8 mouse cellular contexts compared by ENCODE assay signal in the genomic region with DNA sequence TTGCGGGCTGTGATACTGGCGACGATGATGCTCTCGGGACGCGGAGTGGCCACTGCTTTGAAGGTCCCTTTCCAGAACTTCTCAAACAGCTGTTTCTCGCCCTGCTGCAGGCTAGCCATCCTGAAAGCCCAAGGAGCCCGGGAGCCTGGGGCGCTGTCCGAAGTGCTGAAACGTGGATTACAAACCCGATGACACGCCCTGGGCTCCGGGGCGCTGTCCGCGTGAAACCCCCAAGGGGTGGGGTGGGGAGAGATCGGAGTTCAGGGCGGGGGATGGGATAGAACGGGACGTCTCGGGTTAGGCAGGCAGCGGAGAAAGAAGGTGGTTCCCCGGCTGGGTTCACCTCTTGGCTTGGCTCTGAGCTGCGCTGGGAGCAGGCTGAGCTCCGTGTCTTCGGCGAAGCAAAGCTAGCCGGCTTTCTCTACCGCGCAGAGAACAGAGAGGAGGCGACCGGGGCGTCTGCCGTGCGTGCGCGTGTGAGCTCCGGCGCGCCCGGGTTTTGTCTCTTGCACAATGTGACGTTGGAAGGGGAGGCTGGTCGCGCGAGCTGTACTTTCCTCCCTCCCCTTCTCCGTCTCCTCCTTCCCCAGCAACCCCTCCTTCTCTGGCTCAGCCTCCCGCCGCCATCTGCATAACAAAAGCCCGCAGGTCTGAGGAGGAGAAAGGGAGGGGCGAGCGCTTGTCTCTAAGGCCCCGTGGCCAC. TPM values are rescaled to one million over a fixed set of nuclear protein-coding genes. Genes with fewer than 3 reads are reported as not detected.
DNase-seq lines count a peak whose midpoint lies in the region; ATAC-seq and TF ChIP-seq lines count a peak whose summit lies in the region.

A gene (minus strand): TSS at position 472 of the 703 bp plus-strand sequence.

- no peak for TF ChIP-seq POLR2A in kidney, adult 2 months (IDR thresholded peaks at IDR 0.05; ENCODE audit: low read depth, low read length)

- no peaks in the 10 kb centered on the region for H3K36me3 ChIP-seq in kidney, adult 2 months (ENCODE audit: control insufficient read depth, insufficient read depth, low read length)
- H3K36me3 ChIP-seq in midbrain, embryonic 13.5 days = no peaks in the 10 kb centered on the region
- no peaks in the 10 kb centered on the region for H3K36me3 ChIP-seq in stomach, embryonic 15.5 days

- H3K9ac ChIP-seq in midbrain, embryonic 13.5 days (replicated peaks) = peak within 1 kb of the TSS; percentile 86
- no peak within 1 kb of the TSS for H3K9ac ChIP-seq in stomach, embryonic 15.5 days

- no peak within 1 kb of the TSS for H3K27ac ChIP-seq in kidney, adult 2 months (ENCODE audit: insufficient read depth, low read depth, low read length)
- H3K27ac ChIP-seq in midbrain, embryonic 13.5 days = peak within 1 kb of the TSS; percentile 95
- H3K27ac ChIP-seq in stomach, embryonic 15.5 days = no peak within 1 kb of the TSS

- ATAC-seq in midbrain, embryonic 13.5 days = peak; percentile 89
- peak; percentile 7; the same call in 1 of the 2 replicates for ATAC-seq in stomach, embryonic 15.5 days (ENCODE audit: insufficient read depth, low FRiP score, low read depth)

- peak within 1 kb of the TSS; percentile 86 for H3K4me2 ChIP-seq in midbrain, embryonic 13.5 days (replicated peaks)
- peak within 1 kb of the TSS; percentile 45 for H3K4me2 ChIP-seq in stomach, embryonic 15.5 days

- TF ChIP-seq CTCF in kidney, adult 2 months (conservative IDR thresholded peaks at IDR 0.05; ENCODE audit: insufficient read depth, insufficient read length, low read depth, low read length) = no peak

- 1% methylated on average over 52 of the region's 53 CpGs for WGBS in kidney, adult 2 months
- under 1% methylated on average over 52 of the region's 53 CpGs for whole genome bisulfite sequencing in midbrain, embryonic 13.5 days
- under 1% methylated on average over 53 of the region's 53 CpGs for WGBS in stomach, embryonic 15.5 days

- peak; percentile 85 for DNase-seq in adrenal gland, postnatal 10 days
- DNase-seq in cerebellum, postnatal 36 days = peak; percentile 89 to 91
- peak; percentile 86 to 90 for DNase-seq in frontal cortex, postnatal 36 days (ENCODE audit: low spot score in 2 of 2)
- DNase-seq in kidney, adult 2 months = peak; percentile 43
- DNase-seq in left cerebral cortex, postnatal 25 days (ENCODE audit: low spot score in 2 of 2) = peak; percentile 86 to 95
- DNase-seq in spleen, postnatal 14 days (ENCODE audit: low spot score in 2 of 2) = no peak

- intact Hi-C loops in left cerebral cortex, postnatal 25 days (cut with DNase I) = loop anchor here (2.0 to 5.0 kb wide), 6 partner anchors 69 to 469 kb away; no protein-coding TSS in a partner anchor

- no peaks in the 10 kb centered on the region for H3K9me3 ChIP-seq in midbrain, embryonic 13.5 days
- H3K9me3 ChIP-seq in stomach, embryonic 15.5 days = no peaks in the 10 kb centered on the region

- no peak within 1 kb of the TSS for H3K4me3 ChIP-seq in kidney, adult 2 months (ENCODE audit: insufficient read depth, low read depth, low read length)
- peak within 1 kb of the TSS; percentile 79 for H3K4me3 ChIP-seq in midbrain, embryonic 13.5 days (replicated peaks)
- H3K4me3 ChIP-seq in stomach, embryonic 15.5 days (replicated peaks) = peak within 1 kb of the TSS; percentile 28

- H3K4me1 ChIP-seq in kidney, adult 2 months (ENCODE audit: control insufficient read depth, insufficient read depth, low read length) = no peaks in the 10 kb centered on the region
- peaks cover 62% of the 10 kb centered on the region for H3K4me1 ChIP-seq in midbrain, embryonic 13.5 days (replicated peaks)
- no peaks in the 10 kb centered on the region; the same call in 1 of the 2 replicates for H3K4me1 ChIP-seq in stomach, embryonic 15.5 days

- peaks cover 3% of the 10 kb centered on the region; the same call in 1 of the 2 replicates for H3K27me3 ChIP-seq in kidney, adult 2 months (replicated peaks; ENCODE audit: control insufficient read depth, insufficient read depth, low read length)
- H3K27me3 ChIP-seq in midbrain, embryonic 13.5 days = 0 out of 2 replicates have a peak, but pooled peaks cover 2% of the 10 kb centered on the region
- peaks cover 39% of the 10 kb centered on the region for H3K27me3 ChIP-seq in stomach, embryonic 15.5 days (replicated peaks)

RNA-seq across cellular contexts. Expression of the gene that starts here (rescaled TPM):
- 1 to 10 TPM; 2.8 to 2.9 TPM for total RNA-seq in adrenal gland, postnatal 10 days (2021)
- 0.25 and 0.39 TPM in 2 replicates for polyA plus RNA-seq in kidney, adult 2 months (2012; rRNA removed)
- 10 to 100 TPM; 22.4 to 26.8 TPM for total RNA-seq in left cerebral cortex, postnatal 25 days (2021)
- 21.7 and 22.5 TPM in 2 replicates for polyA plus RNA-seq in midbrain, embryonic 13.5 days (2015; fragmentation: Nextera tagmentation; extraction: Ambion mirVana)
- polyA plus RNA-seq in stomach, embryonic 15.5 days (2015; fragmentation: Nextera tagmentation; extraction: Ambion mirVana) = 1.3 and 1.4 TPM in 2 replicates

Comparison
In these comparisons a context has a peak if more than half of its experiments do, and no peak if none do; other contexts are left out.
1. RNA of the gene that starts here (total RNA-seq): 22.4 to 26.8 TPM in left cerebral cortex, postnatal 25 days; 2.8 to 2.9 TPM in adrenal gland, postnatal 10 days; every median in the first group is over 4 times any median in the second.
2. Peak in DNase-seq in kidney, adult 2 months; RNA of the gene not detected or under 1 TPM.
3. DNase-seq: peak in adrenal gland, postnatal 10 days (single experiment), cerebellum, postnatal 36 days (2 of 2), frontal cortex, postnatal 36 days (2 of 2) and left cerebral cortex, postnatal 25 days (2 of 2); none in spleen, postnatal 14 days (0 of 2).